Comparison of ENCODE assay signal across 1 mouse cellular context in the genomic region with DNA sequence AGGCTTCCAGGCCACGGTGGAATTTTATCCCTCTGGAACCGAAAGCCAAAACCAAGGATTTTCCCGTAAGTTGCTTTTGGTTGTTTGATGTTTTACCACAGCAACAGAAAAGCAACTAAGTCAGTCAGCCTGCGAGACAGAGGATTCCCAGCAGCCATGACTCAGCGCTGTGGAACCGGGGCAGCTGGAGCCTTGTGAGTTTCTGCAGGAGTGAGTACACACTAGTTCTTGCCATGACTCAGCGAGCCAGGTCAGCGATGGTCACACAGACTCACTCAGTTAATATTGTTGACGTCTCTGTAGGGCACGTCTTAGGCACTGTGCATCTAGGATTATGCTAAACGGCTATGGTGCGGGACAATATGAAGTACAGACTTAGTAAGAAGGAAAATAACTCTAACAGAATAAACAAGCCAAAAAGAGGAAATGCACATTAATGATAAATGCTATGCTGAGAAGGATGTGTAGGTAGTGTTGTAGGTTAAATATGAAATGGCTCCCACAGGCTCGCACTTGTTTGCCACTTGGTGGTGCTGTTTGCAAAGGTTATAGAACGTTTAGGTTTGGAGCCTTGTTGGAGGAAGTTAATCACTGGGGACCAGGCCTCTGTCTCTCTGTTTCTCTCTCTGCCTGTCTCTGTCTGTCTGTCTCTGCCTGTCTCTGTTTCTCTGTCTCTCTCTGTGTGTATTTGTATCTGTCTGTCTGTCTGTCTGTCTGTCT.
TF ChIP-seq lines count a peak whose summit lies in the region.

No protein-coding gene starts in this region.

TF ChIP-seq in MEL, 35 proteins besides CTCF, POLR2A, EP300 and RAD21:
- TF ChIP-seq POLR2AphosphoS5 (IDR thresholded peaks at IDR 0.05; ENCODE audit: borderline replicate concordance, low read depth, low read length), result no peak
- no peak for TF ChIP-seq ZNF384 (IDR thresholded peaks at IDR 0.05; ENCODE audit: low read depth, low read length)
- TF ChIP-seq MXI1 (IDR thresholded peaks at IDR 0.05; ENCODE audit: low read depth, low read length), result peak; percentile 62
- peak; percentile 53 for TF ChIP-seq ZC3H11A (IDR thresholded peaks at IDR 0.05; ENCODE audit: low read depth, low read length)
- TF ChIP-seq NRF1 (IDR thresholded peaks at IDR 0.05; ENCODE audit: insufficient read depth, low read depth, low read length, poor library complexity, severe bottlenecking), result no peak
- TF ChIP-seq POLR2AphosphoS2 (IDR thresholded peaks at IDR 0.05; ENCODE audit: low read length), result no peak
- 0 out of 2 replicates have a peak, but pooled peaks have one; percentile 70 for TF ChIP-seq MYC (IDR thresholded peaks at IDR 0.05; ENCODE audit: low read depth, low read length)
- TF ChIP-seq E2F4 (IDR thresholded peaks at IDR 0.05; ENCODE audit: borderline replicate concordance, low read depth, low read length), result no peak
- no peak for TF ChIP-seq MYB (IDR thresholded peaks at IDR 0.05; ENCODE audit: low read depth, low read length)
- no peak for TF ChIP-seq RCOR1 (IDR thresholded peaks at IDR 0.05; ENCODE audit: low read depth, low read length)
- no peak for TF ChIP-seq CHD1 (IDR thresholded peaks at IDR 0.05; ENCODE audit: low read depth, low read length)
- TF ChIP-seq BHLHE40 (IDR thresholded peaks at IDR 0.05; ENCODE audit: borderline replicate concordance, low read depth, low read length), result no peak
- peak; percentile 63; the same call in 1 of the 2 replicates for TF ChIP-seq TBP (IDR thresholded peaks at IDR 0.05; ENCODE audit: low read depth, low read length)
- TF ChIP-seq KAT2A (conservative IDR thresholded peaks at IDR 0.05; ENCODE audit: low read depth, low read length), result no peak
- TF ChIP-seq ELF1 (IDR thresholded peaks at IDR 0.05; ENCODE audit: low read depth, low read length), result 0 out of 2 replicates have a peak, but pooled peaks have one; percentile 28
- TF ChIP-seq NELFE (IDR thresholded peaks at IDR 0.05; ENCODE audit: low read depth, low read length), result 0 out of 2 replicates have a peak, but pooled peaks have one; percentile 37
- no peak for TF ChIP-seq USF1 (IDR thresholded peaks at IDR 0.05; ENCODE audit: low read depth, low read length)
- TF ChIP-seq MAFK (IDR thresholded peaks at IDR 0.05; ENCODE audit: borderline replicate concordance, low read depth, low read length), result peak; percentile 47
- no peak for TF ChIP-seq MAZ (IDR thresholded peaks at IDR 0.05; ENCODE audit: low read depth, low read length)
- no peak for TF ChIP-seq UBTF (IDR thresholded peaks at IDR 0.05; ENCODE audit: borderline replicate concordance, insufficient read depth, low read depth, low read length)
- no peak for TF ChIP-seq HCFC1 (IDR thresholded peaks at IDR 0.05; ENCODE audit: low read depth, low read length)
- no peak; the same call in 1 of the 2 replicates for TF ChIP-seq TAL1 (IDR thresholded peaks at IDR 0.05; ENCODE audit: low read length)
- no peak; the same call in 1 of the 2 replicates for TF ChIP-seq MAX (IDR thresholded peaks at IDR 0.05; ENCODE audit: low read length)
- TF ChIP-seq ZMIZ1 (IDR thresholded peaks at IDR 0.05; ENCODE audit: low read depth, low read length), result no peak
- peak; percentile 59; the same call in 1 of the 2 replicates for TF ChIP-seq GABPA (IDR thresholded peaks at IDR 0.05; ENCODE audit: low read depth, low read length)
- TF ChIP-seq USF2 (IDR thresholded peaks at IDR 0.05; ENCODE audit: borderline replicate concordance in 1 of 2, insufficient read depth in 1 of 2, low read depth in 1 of 2, low read length in 2 of 2), result no peak
- peak; percentile 13; the same call in 1 of the 2 replicates for TF ChIP-seq TCF12 (IDR thresholded peaks at IDR 0.05; ENCODE audit: low read depth, low read length)
- TF ChIP-seq SIN3A (IDR thresholded peaks at IDR 0.05; ENCODE audit: low read length), result peak; percentile 9; the same call in 1 of the 2 replicates
- TF ChIP-seq JUND (IDR thresholded peaks at IDR 0.05; ENCODE audit: low read depth, low read length), result no peak
- peak; percentile 79 for TF ChIP-seq SMC3 (IDR thresholded peaks at IDR 0.05; ENCODE audit: low read depth, low read length)
- TF ChIP-seq ETS1 (IDR thresholded peaks at IDR 0.05; ENCODE audit: low read depth, low read length), result peak; percentile 84
- TF ChIP-seq GATA1 (IDR thresholded peaks at IDR 0.05; ENCODE audit: low read depth, low read length), result peak; percentile 52
- no peak for TF ChIP-seq MEF2A (IDR thresholded peaks at IDR 0.05; ENCODE audit: extremely low read depth, insufficient replicate concordance, low read depth, low read length, poor library complexity, severe bottlenecking)
- TF ChIP-seq CHD2 (IDR thresholded peaks at IDR 0.05; ENCODE audit: low read length), result no peak
- no peak for TF ChIP-seq ZKSCAN1 (IDR thresholded peaks at IDR 0.05; ENCODE audit: low read depth, low read length)
